Mouse (Mus musculus): ENCODE measurements at regions not wholly inside any gene's neighbourhood (a gene's known extent, or its start where the extent isn't known, plus 50 kb on each side); places are given as distances from the start of the nearest gene placed in this dataset.

DNA sequence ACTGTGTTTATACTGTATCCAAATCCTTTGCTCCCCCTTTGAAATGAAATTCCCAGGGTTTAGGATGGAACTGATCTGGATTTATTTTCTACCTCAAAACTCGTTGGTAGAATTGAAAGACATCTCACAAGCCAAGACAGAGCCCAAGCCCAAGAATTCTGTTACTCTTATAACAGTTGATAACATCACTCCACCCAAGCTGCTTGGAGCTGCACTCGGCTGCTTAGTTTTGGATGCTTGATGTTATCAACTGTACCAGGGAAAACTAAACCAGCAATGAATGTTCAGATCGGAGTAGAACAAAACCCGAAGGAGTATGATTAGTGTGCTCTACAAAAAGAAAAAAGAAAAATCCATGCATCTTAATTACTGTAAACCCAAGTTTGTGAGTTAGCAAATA lies 175.8 kb upstream of the P2ry1 start:
- Histone ChIP-seq H3K27me3 (ENCODE audit: control insufficient read depth, insufficient read depth, low read length) (no peaks in the 10 kb centered on the region), H3K36me3 (ENCODE audit: control insufficient read depth, insufficient read depth, low read length) (no peaks in the 10 kb centered on the region), H3K4me3 (ENCODE audit: control insufficient read depth, low read depth, low read length) (no peak overlapping the region), H3K27ac (ENCODE audit: control insufficient read depth, insufficient read depth, low read depth, low read length) (no peak overlapping the region), H3K4me1 (ENCODE audit: control insufficient read depth, insufficient read depth, low read length) (no peaks in the 10 kb centered on the region)
- TF ChIP-seq POLR2A (IDR thresholded peaks at IDR 0.05; ENCODE audit: control insufficient read depth, low read depth, low read length) (no peak), CTCF (IDR thresholded peaks at IDR 0.05; ENCODE audit: control insufficient read depth, insufficient read depth, insufficient replicate concordance, low read depth, low read length) (no peak)

DNA sequence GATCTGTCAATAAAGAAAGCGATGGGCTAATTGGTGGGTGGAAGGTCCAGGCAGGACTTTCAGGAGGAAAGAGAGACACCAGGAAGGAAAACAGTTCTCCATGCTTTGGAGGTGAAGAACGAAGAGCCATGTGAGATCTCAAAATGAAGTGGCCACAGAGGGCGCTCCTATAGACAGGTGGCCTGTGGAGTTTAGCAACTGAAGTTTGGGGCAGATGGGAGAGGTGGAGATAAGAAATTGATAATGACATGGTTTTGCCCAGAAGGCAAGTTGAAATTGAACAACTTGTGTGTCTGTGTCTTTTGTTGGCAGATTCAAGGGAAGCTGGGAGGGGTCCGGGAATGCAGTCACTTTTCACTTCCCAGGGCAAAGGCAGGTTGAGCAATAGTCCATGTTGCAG lies 170.2 kb upstream of the P2ry1 start:
- TF ChIP-seq POLR2A (IDR thresholded peaks at IDR 0.05; ENCODE audit: control insufficient read depth, low read depth, low read length) (no peak), CTCF (IDR thresholded peaks at IDR 0.05; ENCODE audit: control insufficient read depth, insufficient read depth, insufficient replicate concordance, low read depth, low read length) (no peak)
- Histone ChIP-seq H3K27ac (ENCODE audit: control insufficient read depth, insufficient read depth, low read depth, low read length) (no peak overlapping the region), H3K4me1 (ENCODE audit: control insufficient read depth, insufficient read depth, low read length) (no peaks in the 10 kb centered on the region), H3K27me3 (ENCODE audit: control insufficient read depth, insufficient read depth, low read length) (no peaks in the 10 kb centered on the region), H3K36me3 (ENCODE audit: control insufficient read depth, insufficient read depth, low read length) (no peaks in the 10 kb centered on the region), H3K4me3 (ENCODE audit: control insufficient read depth, low read depth, low read length) (no peak overlapping the region)

DNA sequence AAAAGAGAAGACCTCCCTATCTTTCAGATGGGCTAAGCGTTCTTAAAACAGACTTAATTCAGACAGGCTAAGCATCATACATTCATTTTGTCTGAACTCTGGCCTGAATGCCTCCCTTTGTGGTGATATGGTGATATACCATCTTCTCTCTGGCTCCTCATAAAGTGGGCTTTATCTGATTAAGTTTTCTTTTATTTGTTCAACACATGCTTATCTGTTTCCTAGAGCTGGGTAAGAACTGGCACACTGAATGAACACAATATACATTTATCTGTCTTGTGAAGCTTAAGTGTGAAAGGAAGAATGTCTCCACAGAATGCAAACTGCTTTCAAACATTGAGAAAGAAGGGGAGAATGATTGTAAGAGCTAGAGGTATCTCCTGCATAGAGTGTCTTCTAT lies 160.7 kb upstream of the P2ry1 start:
- H3K4me1 ChIP-seq (ENCODE audit: control insufficient read depth, insufficient read depth, low read length): no peaks in the 10 kb centered on the region
- no peak overlapping the region for H3K4me3 ChIP-seq (ENCODE audit: control insufficient read depth, low read depth, low read length)
- no peak overlapping the region for H3K27ac ChIP-seq (ENCODE audit: control insufficient read depth, insufficient read depth, low read depth, low read length)
- no peaks in the 10 kb centered on the region for H3K36me3 ChIP-seq (ENCODE audit: control insufficient read depth, insufficient read depth, low read length)
- no peaks in the 10 kb centered on the region for H3K27me3 ChIP-seq (ENCODE audit: control insufficient read depth, insufficient read depth, low read length)
- no peak for TF ChIP-seq POLR2A (IDR thresholded peaks at IDR 0.05; ENCODE audit: control insufficient read depth, low read depth, low read length)

DNA sequence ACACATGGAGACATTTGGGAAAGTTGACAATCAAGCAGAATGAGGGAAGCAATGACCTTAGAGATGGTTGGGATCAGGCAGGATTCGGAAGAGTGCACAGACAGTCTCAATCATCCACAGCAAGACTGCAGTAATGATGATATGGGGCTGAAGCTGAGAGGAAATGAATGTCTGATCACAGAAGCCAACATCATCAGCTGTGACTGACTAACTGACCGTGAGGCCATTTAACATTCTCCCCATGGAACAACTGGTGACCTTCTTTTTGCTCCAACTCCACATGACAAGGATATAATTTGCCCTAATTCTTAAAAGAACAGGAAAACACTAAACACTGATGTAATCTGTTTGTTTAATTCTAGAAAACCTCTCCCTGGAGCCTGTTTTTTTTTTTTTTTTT lies 157.3 kb upstream of the P2ry1 start:
- Histone ChIP-seq H3K4me1 (ENCODE audit: control insufficient read depth, insufficient read depth, low read length) (no peaks in the 10 kb centered on the region), H3K27ac (ENCODE audit: control insufficient read depth, insufficient read depth, low read depth, low read length) (no peak overlapping the region), H3K36me3 (ENCODE audit: control insufficient read depth, insufficient read depth, low read length) (no peaks in the 10 kb centered on the region), H3K27me3 (ENCODE audit: control insufficient read depth, insufficient read depth, low read length) (no peaks in the 10 kb centered on the region), H3K4me3 (ENCODE audit: control insufficient read depth, low read depth, low read length) (no peak overlapping the region)
- no peak for TF ChIP-seq CTCF (IDR thresholded peaks at IDR 0.05; ENCODE audit: control insufficient read depth, insufficient read depth, insufficient replicate concordance, low read depth, low read length)
- TF ChIP-seq POLR2A (IDR thresholded peaks at IDR 0.05; ENCODE audit: control insufficient read depth, low read depth, low read length): no peak

DNA sequence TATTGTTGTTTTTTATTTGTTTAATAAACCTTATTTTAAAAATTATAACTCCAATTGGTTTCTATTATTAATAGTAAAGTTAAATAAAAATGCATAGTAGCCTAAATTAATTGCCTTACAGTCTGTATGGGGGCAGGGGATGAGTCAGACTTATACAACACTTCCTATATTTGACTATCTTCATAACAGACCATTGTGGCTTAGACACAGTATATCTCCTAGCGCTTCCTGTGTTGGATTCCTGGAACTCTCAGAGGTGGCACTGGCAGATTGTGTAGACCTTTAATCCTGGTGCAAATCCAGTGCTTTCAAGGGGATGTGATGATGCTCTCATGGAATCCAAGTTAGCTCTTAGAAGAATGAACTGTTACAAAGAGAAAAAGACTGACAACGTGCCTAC lies 154.2 kb upstream of the P2ry1 start:
- Histone ChIP-seq H3K4me1 (ENCODE audit: control insufficient read depth, insufficient read depth, low read length) (no peaks in the 10 kb centered on the region), H3K36me3 (ENCODE audit: control insufficient read depth, insufficient read depth, low read length) (no peaks in the 10 kb centered on the region), H3K27ac (ENCODE audit: control insufficient read depth, insufficient read depth, low read depth, low read length) (no peak overlapping the region), H3K4me3 (ENCODE audit: control insufficient read depth, low read depth, low read length) (no peak overlapping the region), H3K27me3 (ENCODE audit: control insufficient read depth, insufficient read depth, low read length) (no peaks in the 10 kb centered on the region)
- no peak for TF ChIP-seq POLR2A (IDR thresholded peaks at IDR 0.05; ENCODE audit: control insufficient read depth, low read depth, low read length)
- no peak for TF ChIP-seq CTCF (IDR thresholded peaks at IDR 0.05; ENCODE audit: control insufficient read depth, insufficient read depth, insufficient replicate concordance, low read depth, low read length)

DNA sequence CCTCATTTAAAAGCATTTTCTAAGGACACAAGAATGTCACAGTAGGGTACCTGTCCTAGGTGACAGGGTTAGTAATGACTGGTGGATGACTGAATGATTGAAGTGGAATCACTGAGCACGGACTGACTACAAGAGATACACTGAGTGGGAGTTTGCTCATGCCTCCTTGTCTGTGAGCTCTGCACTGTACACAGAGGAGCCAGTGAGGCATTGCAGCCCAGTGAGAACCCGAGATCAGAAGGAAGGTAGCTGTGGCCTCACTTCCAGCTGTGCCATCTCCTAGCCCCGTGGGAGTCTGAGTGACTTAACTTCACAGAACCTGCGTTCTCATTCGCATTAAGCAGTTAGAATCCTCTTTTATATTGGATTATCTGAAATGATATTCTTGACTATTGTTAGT lies 148.8 kb upstream of the P2ry1 start:
- TF ChIP-seq CTCF (IDR thresholded peaks at IDR 0.05; ENCODE audit: control insufficient read depth, insufficient read depth, insufficient replicate concordance, low read depth, low read length) (no peak), POLR2A (IDR thresholded peaks at IDR 0.05; ENCODE audit: control insufficient read depth, low read depth, low read length) (no peak)
- no peaks in the 10 kb centered on the region for H3K4me1 ChIP-seq (ENCODE audit: control insufficient read depth, insufficient read depth, low read length)
- H3K4me3 ChIP-seq (ENCODE audit: control insufficient read depth, low read depth, low read length): no peak overlapping the region
- no peaks in the 10 kb centered on the region for H3K36me3 ChIP-seq (ENCODE audit: control insufficient read depth, insufficient read depth, low read length)
- no peak overlapping the region for H3K27ac ChIP-seq (ENCODE audit: control insufficient read depth, insufficient read depth, low read depth, low read length)
- H3K27me3 ChIP-seq (ENCODE audit: control insufficient read depth, insufficient read depth, low read length): no peaks in the 10 kb centered on the region

DNA sequence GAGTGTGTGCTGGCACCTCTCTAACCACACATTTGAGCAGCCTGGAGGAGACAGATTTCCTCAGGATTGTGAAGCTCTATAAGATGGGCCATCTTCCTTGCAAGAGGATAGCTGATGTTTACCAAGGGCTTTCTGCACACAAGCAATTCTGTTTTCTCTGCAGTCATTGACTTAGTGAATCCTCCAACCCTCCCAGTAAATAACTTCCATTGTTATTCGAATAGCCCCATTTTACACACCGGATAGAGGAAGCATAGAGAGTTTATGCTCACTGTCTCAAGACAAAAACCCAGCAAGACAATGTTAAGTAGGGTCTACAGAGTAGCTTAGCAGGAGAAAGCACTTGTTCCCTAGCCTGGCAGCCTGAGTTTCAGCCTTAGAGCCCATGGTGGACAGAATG lies 146.9 kb upstream of the P2ry1 start:
- no peak overlapping the region for H3K4me3 ChIP-seq (ENCODE audit: control insufficient read depth, low read depth, low read length)
- TF ChIP-seq CTCF (IDR thresholded peaks at IDR 0.05; ENCODE audit: control insufficient read depth, insufficient read depth, insufficient replicate concordance, low read depth, low read length) (no peak), POLR2A (IDR thresholded peaks at IDR 0.05; ENCODE audit: control insufficient read depth, low read depth, low read length) (no peak)
- no peak overlapping the region for H3K27ac ChIP-seq (ENCODE audit: control insufficient read depth, insufficient read depth, low read depth, low read length)
- H3K4me1 ChIP-seq (ENCODE audit: control insufficient read depth, insufficient read depth, low read length): no peaks in the 10 kb centered on the region
- H3K27me3 ChIP-seq (ENCODE audit: control insufficient read depth, insufficient read depth, low read length): no peaks in the 10 kb centered on the region
- no peaks in the 10 kb centered on the region for H3K36me3 ChIP-seq (ENCODE audit: control insufficient read depth, insufficient read depth, low read length)

DNA sequence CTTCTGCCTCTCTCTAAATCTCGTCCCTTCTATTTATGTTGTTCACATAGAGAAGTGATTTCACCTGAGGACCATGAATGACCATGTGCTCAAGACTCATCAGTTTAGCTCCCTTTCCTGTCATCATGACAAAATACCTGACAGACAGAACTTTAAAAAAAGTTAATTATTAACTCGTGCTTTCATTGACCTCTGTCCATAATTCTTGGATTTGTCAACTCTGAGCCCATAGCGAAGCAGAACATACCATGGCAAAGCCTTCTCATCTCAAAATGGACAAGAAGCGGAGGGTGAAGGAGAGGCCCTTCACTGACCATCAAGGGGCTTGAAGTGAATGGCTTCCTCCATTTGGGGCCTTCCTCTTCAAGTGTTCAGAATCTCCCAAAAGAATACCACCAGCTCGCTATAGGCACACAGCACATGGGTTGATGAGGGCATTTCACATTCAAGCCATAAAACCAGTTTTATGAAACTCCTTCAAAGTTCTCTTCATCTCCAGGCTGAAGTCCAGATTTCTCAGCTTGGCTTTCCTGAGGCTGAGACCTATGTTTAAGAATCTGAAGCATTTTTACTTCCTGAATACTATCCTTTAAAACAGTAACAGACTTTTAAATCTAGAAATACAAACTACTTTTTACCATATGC lies 144.0 kb upstream of the P2ry1 start:
- Histone ChIP-seq H3K27me3 (ENCODE audit: control insufficient read depth, insufficient read depth, low read length) (no peaks in the 10 kb centered on the region), H3K36me3 (ENCODE audit: control insufficient read depth, insufficient read depth, low read length) (no peaks in the 10 kb centered on the region), H3K27ac (ENCODE audit: control insufficient read depth, insufficient read depth, low read depth, low read length) (no peak overlapping the region), H3K4me1 (ENCODE audit: control insufficient read depth, insufficient read depth, low read length) (no peaks in the 10 kb centered on the region), H3K4me3 (ENCODE audit: control insufficient read depth, low read depth, low read length) (no peak overlapping the region)
- TF ChIP-seq POLR2A (IDR thresholded peaks at IDR 0.05; ENCODE audit: control insufficient read depth, low read depth, low read length): no peak
- TF ChIP-seq CTCF (IDR thresholded peaks at IDR 0.05; ENCODE audit: control insufficient read depth, insufficient read depth, insufficient replicate concordance, low read depth, low read length): no peak

Data from testis, adult 2 months (tissue).